Mouse (Mus musculus) adrenal gland, adult 18-20 months (tissue): ENCODE data around the gene Mki67. TPM values are rescaled to one million over a fixed set of nuclear protein-coding genes. Genes with fewer than 3 reads are reported as not detected.

Source experiments
- DNase-seq, 2 experiments: peaks; one replicate each; pipeline ENCODE4 v3.0.0; 2021 to 2022; ENCODE audit warnings: low spot score in 2 of 2
- total RNA-seq, 2 experiments: library from RNA; stranded (reverse); gene quantifications; 1 replicate in 1 of 2; 2 replicates in 1 of 2; pipeline ENCODE4 v1.2.3; 2021

Gene Mki67
- total RNA-seq, 2 experiments from 2014 or later = 1.8 to 2.3 TPM

- DNase-seq = no peak
These were observed 39.4 kb downstream of the Mki67 start for GRCm38 (mm10) chr7:135676722-135677121.

- no peak for DNase-seq
These were observed 42.6 kb downstream of the Mki67 start for GRCm38 (mm10) chr7:135673576-135673975.

- DNase-seq = peak in 1 of 2 experiments; percentile 52
These were observed 47.1 kb downstream of the Mki67 start for GRCm38 (mm10) chr7:135668852-135669739.

GRCm38 (mm10) chr7:135666314-135666713, 49.8 kb downstream of the Mki67 start:
- DNase-seq = no peak

GRCm38 (mm10) chr7:135664211-135664610, 52.0 kb downstream of the Mki67 start:
- DNase-seq = no peak

- no peak for DNase-seq
These were observed 55.8 kb downstream of the Mki67 start for GRCm38 (mm10) chr7:135660314-135660713.

GRCm38 (mm10) chr7:135659314-135659935, 56.7 kb downstream of the Mki67 start:
- no peak for DNase-seq

- no peak for DNase-seq
These were observed 58.0 kb downstream of the Mki67 start for GRCm38 (mm10) chr7:135658150-135658549.

- DNase-seq = no peak
These were observed 61.0 kb downstream of the Mki67 start for GRCm38 (mm10) chr7:135655113-135655512.

GRCm38 (mm10) chr7:135654288-135654687, 61.9 kb downstream of the Mki67 start:
- DNase-seq = no peak

GRCm38 (mm10) chr7:135653601-135654000, 62.6 kb downstream of the Mki67 start:
- DNase-seq = no peak

- no peak for DNase-seq
These were observed 63.4 kb downstream of the Mki67 start for GRCm38 (mm10) chr7:135652781-135653180.

GRCm38 (mm10) chr7:135651831-135652511, 64.2 kb downstream of the Mki67 start:
- DNase-seq = no peak

GRCm38 (mm10) chr7:135650061-135650460, 66.1 kb downstream of the Mki67 start:
- no peak for DNase-seq

- DNase-seq = no peak
These were observed 66.9 kb downstream of the Mki67 start for GRCm38 (mm10) chr7:135649306-135649705.

GRCm38 (mm10) chr7:135648821-135649220, 67.3 kb downstream of the Mki67 start:
- DNase-seq = no peak

- DNase-seq = no peak
These were observed 69.2 kb downstream of the Mki67 start for GRCm38 (mm10) chr7:135646976-135647375.

- no peak for DNase-seq
These were observed 71.7 kb downstream of the Mki67 start for GRCm38 (mm10) chr7:135644452-135644851.

- no peak for DNase-seq
These were observed 74.3 kb downstream of the Mki67 start for GRCm38 (mm10) chr7:135641698-135642507.
